9 mouse cellular contexts compared by ENCODE assay signal in the genomic region with DNA sequence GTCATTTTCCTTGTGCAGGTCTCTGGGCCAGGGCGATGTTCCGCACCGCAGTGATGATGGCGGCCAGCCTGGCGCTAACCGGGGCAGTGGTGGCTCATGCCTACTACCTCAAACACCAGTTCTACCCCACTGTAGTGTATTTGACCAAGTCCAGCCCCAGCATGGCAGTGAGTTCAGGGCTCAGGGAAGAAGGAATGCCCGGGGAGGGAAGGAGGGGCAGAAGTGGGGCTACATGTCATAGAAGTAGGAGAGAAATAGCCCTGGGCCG. TPM values are rescaled to one million over a fixed set of nuclear protein-coding genes. Genes with fewer than 3 reads are reported as not detected.
DNase-seq lines count a peak whose midpoint lies in the region; ATAC-seq and TF ChIP-seq lines count a peak whose summit lies in the region.
"Had no signal": no experiment of that assay in that cellular context is flagged by ENCODE, and none has a peak within 500 bp of the region (broad histone marks: within the 10 kb centered on the region; RNA-seq: fewer than 3 reads in every experiment).

No protein-coding gene starts in this region.

- peak overlapping the region; percentile 87 for H3K4me3 ChIP-seq in cerebellum, adult 2 months (replicated peaks; ENCODE audit: insufficient read depth, low read depth, low read length)
- H3K4me3 ChIP-seq in testis, adult 2 months (ENCODE audit: control insufficient read depth, low read depth, low read length), result peak overlapping the region; percentile 88
- H3K4me3 ChIP-seq in limb, embryonic 13.5 days, result peak overlapping the region; percentile 93
- peak overlapping the region; percentile 76 for H3K4me3 ChIP-seq in stomach, embryonic 16.5 days (replicated peaks; ENCODE audit: low read length)

- peaks cover 2% of the 10 kb centered on the region for H3K36me3 ChIP-seq in testis, adult 2 months (ENCODE audit: control insufficient read depth, insufficient read depth, low read length)
- peaks cover 49% of the 10 kb centered on the region for H3K36me3 ChIP-seq in limb, embryonic 13.5 days
- H3K36me3 ChIP-seq in stomach, embryonic 16.5 days (ENCODE audit: control insufficient read depth, insufficient read depth, low read length), result peaks cover 34% of the 10 kb centered on the region

- TF ChIP-seq CTCF in cerebellum, adult 2 months (IDR thresholded peaks at IDR 0.05; ENCODE audit: borderline replicate concordance, insufficient read depth, low read depth, low read length), result no peak
- TF ChIP-seq CTCF in testis, adult 2 months (IDR thresholded peaks at IDR 0.05; ENCODE audit: control insufficient read depth, insufficient read depth, insufficient replicate concordance, low read depth, low read length), result no peak

- no peak overlapping the region for H3K27ac ChIP-seq in cerebellum, adult 2 months (ENCODE audit: insufficient read depth, low read length)
- peak overlapping the region; percentile 41; the same call in 1 of the 2 replicates for H3K27ac ChIP-seq in testis, adult 2 months (ENCODE audit: control insufficient read depth, insufficient read depth, low read depth, low read length)
- H3K27ac ChIP-seq in limb, embryonic 13.5 days, result no peak overlapping the region
- peak overlapping the region; percentile 99; the same call in 1 of the 2 replicates for H3K27ac ChIP-seq in stomach, embryonic 16.5 days (ENCODE audit: low read length)

- WGBS in cerebellum, adult 2 months, result 67% methylated on average over 8 of the region's 8 CpGs
- WGBS in limb, embryonic 13.5 days, result 85% methylated on average over 8 of the region's 8 CpGs
- 81% methylated on average over 8 of the region's 8 CpGs for WGBS in stomach, embryonic 16.5 days

- no peak for TF ChIP-seq POLR2A in cerebellum, adult 2 months (IDR thresholded peaks at IDR 0.05; ENCODE audit: borderline replicate concordance, insufficient read depth, low read length)
- no peak for TF ChIP-seq POLR2A in testis, adult 2 months (IDR thresholded peaks at IDR 0.05; ENCODE audit: control insufficient read depth, low read depth, low read length)

- H3K9me3 ChIP-seq in limb, embryonic 13.5 days, result no peaks in the 10 kb centered on the region
- no peaks in the 10 kb centered on the region for H3K9me3 ChIP-seq in stomach, embryonic 16.5 days (replicated peaks; ENCODE audit: control insufficient read depth, low read length)

- peak overlapping the region; percentile 98 for H3K4me2 ChIP-seq in limb, embryonic 13.5 days (replicated peaks)
- H3K4me2 ChIP-seq in stomach, embryonic 16.5 days (ENCODE audit: low read depth, low read length), result peak overlapping the region; percentile 86

- DNase-seq in cerebellum, adult 2 months, result peak in 1 of 2 experiments; percentile 27
- no peak for DNase-seq in cerebellum, postnatal 25 days
- no peak for DNase-seq in testis, postnatal 14 days (ENCODE audit: low spot score)
- DNase-seq in adrenal gland, postnatal 14 days, result no peak
- DNase-seq: right cerebral cortex, postnatal 14 days had no signal

- no peaks in the 10 kb centered on the region for H3K27me3 ChIP-seq in cerebellum, adult 2 months (ENCODE audit: control insufficient read depth, insufficient read depth, low read length)
- no peaks in the 10 kb centered on the region for H3K27me3 ChIP-seq in testis, adult 2 months (ENCODE audit: control insufficient read depth, insufficient read depth, low read length)
- H3K27me3 ChIP-seq in limb, embryonic 13.5 days, result no peaks in the 10 kb centered on the region
- no peaks in the 10 kb centered on the region for H3K27me3 ChIP-seq in stomach, embryonic 16.5 days (ENCODE audit: control insufficient read depth, insufficient read depth, low read length)

- peak overlapping the region; percentile 95 for H3K9ac ChIP-seq in limb, embryonic 13.5 days
- H3K9ac ChIP-seq in stomach, embryonic 16.5 days (ENCODE audit: low read length), result peak overlapping the region; percentile 87

- no peaks in the 10 kb centered on the region; the same call in 1 of the 2 replicates for H3K4me1 ChIP-seq in cerebellum, adult 2 months (ENCODE audit: control insufficient read depth, insufficient read depth, low read length)
- H3K4me1 ChIP-seq in testis, adult 2 months (ENCODE audit: control insufficient read depth, insufficient read depth, low read length), result peaks cover 5% of the 10 kb centered on the region
- peaks cover 23% of the 10 kb centered on the region for H3K4me1 ChIP-seq in limb, embryonic 13.5 days
- peaks cover 18% of the 10 kb centered on the region for H3K4me1 ChIP-seq in stomach, embryonic 16.5 days (ENCODE audit: control insufficient read depth, insufficient read depth, low read length)

- ATAC-seq in limb, embryonic 13.5 days (ENCODE audit: low FRiP score, low read depth), result no peak
- no peak for ATAC-seq in stomach, embryonic 16.5 days (ENCODE audit: insufficient read depth, low FRiP score)
- ATAC-seq in megakaryocyte-erythroid progenitor cell, adult 5-6 weeks (replicated peaks; ENCODE audit: low FRiP score, low TSS enrichment, poor library complexity, severe bottlenecking), result no peak

RNA-seq across cellular contexts. Expression of gene Syvn1, which starts 1.5 kb away (rescaled TPM):
- polyA plus RNA-seq in cerebellum, adult 2 months (2012; rRNA removed), result 34.5 and 34.8 TPM in 2 replicates
- 30.5 and 33.3 TPM in 2 replicates for polyA plus RNA-seq in testis, adult 2 months (2012; rRNA removed)
- polyA plus RNA-seq in limb, embryonic 13.5 days (2015; fragmentation: Nextera tagmentation; extraction: Ambion mirVana), result 27.2 and 34.0 TPM in 2 replicates
- 27.5 and 29.2 TPM in 2 replicates for polyA plus RNA-seq in stomach, embryonic 16.5 days (2015; fragmentation: Nextera tagmentation; extraction: Ambion mirVana)
- total RNA-seq in adrenal gland, postnatal 14 days (2021), result 53.2 and 54.8 TPM in 2 replicates
- 31.2 and 52.3 TPM in 2 replicates for total RNA-seq in megakaryocyte-erythroid progenitor cell, adult 5-6 weeks (2014; fragmentation: Nextera tagmentation)
- total RNA-seq in megakaryocyte-erythroid progenitor cell, adult 5-6 weeks (2017), result 5.8 and 7.5 TPM in 2 replicates

RNA-seq across cellular contexts. Expression of gene Mrpl49, which starts 9.8 kb away (rescaled TPM):
- 48.7 and 51.5 TPM in 2 replicates for polyA plus RNA-seq in cerebellum, adult 2 months (2012; rRNA removed)
- polyA plus RNA-seq in testis, adult 2 months (2012; rRNA removed), result 9.5 and 9.8 TPM in 2 replicates
- 76.9 and 80.0 TPM in 2 replicates for polyA plus RNA-seq in limb, embryonic 13.5 days (2015; fragmentation: Nextera tagmentation; extraction: Ambion mirVana)
- polyA plus RNA-seq in stomach, embryonic 16.5 days (2015; fragmentation: Nextera tagmentation; extraction: Ambion mirVana), result 63.2 and 65.9 TPM in 2 replicates
- 59.7 and 68.2 TPM in 2 replicates for total RNA-seq in adrenal gland, postnatal 14 days (2021)
- total RNA-seq in megakaryocyte-erythroid progenitor cell, adult 5-6 weeks (2014; fragmentation: Nextera tagmentation), result 54.4 and 64.1 TPM in 2 replicates
- total RNA-seq in megakaryocyte-erythroid progenitor cell, adult 5-6 weeks (2017), result 33.6 and 41.0 TPM in 2 replicates

RNA-seq across cellular contexts. Expression of gene Fau, which starts 9.8 kb away (rescaled TPM):
- polyA plus RNA-seq in cerebellum, adult 2 months (2012; rRNA removed), result 792 and 828 TPM in 2 replicates
- polyA plus RNA-seq in testis, adult 2 months (2012; rRNA removed), result 605 and 748 TPM in 2 replicates
- polyA plus RNA-seq in limb, embryonic 13.5 days (2015; fragmentation: Nextera tagmentation; extraction: Ambion mirVana), result 760 and 823 TPM in 2 replicates
- 635 and 729 TPM in 2 replicates for polyA plus RNA-seq in stomach, embryonic 16.5 days (2015; fragmentation: Nextera tagmentation; extraction: Ambion mirVana)
- total RNA-seq in adrenal gland, postnatal 14 days (2021), result 956 and 1,133 TPM in 2 replicates
- total RNA-seq in megakaryocyte-erythroid progenitor cell, adult 5-6 weeks (2014; fragmentation: Nextera tagmentation), result 2,866 and 2,996 TPM in 2 replicates
- 1,307 and 1,586 TPM in 2 replicates for total RNA-seq in megakaryocyte-erythroid progenitor cell, adult 5-6 weeks (2017)

RNA-seq across cellular contexts. Expression of gene Znhit2, which starts 13.2 kb away (rescaled TPM):
- polyA plus RNA-seq in cerebellum, adult 2 months (2012; rRNA removed), result 50.8 and 51.5 TPM in 2 replicates
- 742 and 891 TPM in 2 replicates for polyA plus RNA-seq in testis, adult 2 months (2012; rRNA removed)
- 29.0 and 29.8 TPM in 2 replicates for polyA plus RNA-seq in limb, embryonic 13.5 days (2015; fragmentation: Nextera tagmentation; extraction: Ambion mirVana)
- polyA plus RNA-seq in stomach, embryonic 16.5 days (2015; fragmentation: Nextera tagmentation; extraction: Ambion mirVana), result 25.0 and 26.0 TPM in 2 replicates
- 24.9 and 25.3 TPM in 2 replicates for total RNA-seq in adrenal gland, postnatal 14 days (2021)
- total RNA-seq in megakaryocyte-erythroid progenitor cell, adult 5-6 weeks (2014; fragmentation: Nextera tagmentation), result 11.5 and 16.7 TPM in 2 replicates
- 10.7 and 11.2 TPM in 2 replicates for total RNA-seq in megakaryocyte-erythroid progenitor cell, adult 5-6 weeks (2017)

RNA-seq across cellular contexts. Expression of gene Tm7sf2, which starts 20.3 kb away (rescaled TPM):
- 50.8 and 51.6 TPM in 2 replicates for polyA plus RNA-seq in cerebellum, adult 2 months (2012; rRNA removed)
- 26.0 and 26.5 TPM in 2 replicates for polyA plus RNA-seq in testis, adult 2 months (2012; rRNA removed)
- polyA plus RNA-seq in limb, embryonic 13.5 days (2015; fragmentation: Nextera tagmentation; extraction: Ambion mirVana), result 17.4 and 24.0 TPM in 2 replicates
- 25.5 and 29.1 TPM in 2 replicates for polyA plus RNA-seq in stomach, embryonic 16.5 days (2015; fragmentation: Nextera tagmentation; extraction: Ambion mirVana)
- 9.5 and 19.3 TPM in 2 replicates for total RNA-seq in adrenal gland, postnatal 14 days (2021)
- total RNA-seq in megakaryocyte-erythroid progenitor cell, adult 5-6 weeks (2014; fragmentation: Nextera tagmentation), result 13.7 and 14.7 TPM in 2 replicates
- 3.6 and 4.8 TPM in 2 replicates for total RNA-seq in megakaryocyte-erythroid progenitor cell, adult 5-6 weeks (2017)

Comparison
In these comparisons a context has a peak if more than half of its experiments do, and no peak if none do; other contexts are left out.
1. H3K27ac ChIP-seq: peak in testis, adult 2 months (single experiment) and stomach, embryonic 16.5 days (single experiment); none in cerebellum, adult 2 months (single experiment) and limb, embryonic 13.5 days (single experiment).
2. Peak in every context shown above with its lines, with median percentiles within 50 percentile points of each other: H3K4me3 ChIP-seq.